Mouse (Mus musculus): ENCODE measurements around the gene Pbsn.
"Not testable (repeated sequence)": the region's sequence is repeated elsewhere in the genome, so short reads cannot be mapped to it uniquely, and the experiment has no call there.

Pbsn gene

DNA sequence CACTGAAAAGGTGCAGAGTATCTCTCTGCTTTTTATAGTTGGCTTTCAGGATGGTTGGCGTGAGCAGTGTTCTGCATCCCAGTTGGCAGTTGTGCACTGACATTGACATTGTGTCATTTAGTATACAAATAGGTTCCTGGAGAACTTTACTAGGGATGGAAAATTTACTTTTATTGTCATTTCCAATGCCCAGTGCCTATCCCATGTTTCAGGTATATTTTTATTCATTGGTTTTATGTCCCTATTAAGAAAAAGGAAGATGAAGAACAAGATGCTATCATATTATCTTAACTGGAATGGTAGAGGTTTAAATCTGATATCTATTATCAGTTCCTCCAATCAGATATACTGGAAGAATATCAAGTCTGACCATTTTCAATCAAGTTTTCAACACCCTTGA lies at the start of gene Pbsn:
Gene Pbsn, minus strand, starts transcription at position 101 of the 400 bp plus-strand sequence.
- DNase-seq (ENCODE audit: low spot score) = no peak

DNA sequence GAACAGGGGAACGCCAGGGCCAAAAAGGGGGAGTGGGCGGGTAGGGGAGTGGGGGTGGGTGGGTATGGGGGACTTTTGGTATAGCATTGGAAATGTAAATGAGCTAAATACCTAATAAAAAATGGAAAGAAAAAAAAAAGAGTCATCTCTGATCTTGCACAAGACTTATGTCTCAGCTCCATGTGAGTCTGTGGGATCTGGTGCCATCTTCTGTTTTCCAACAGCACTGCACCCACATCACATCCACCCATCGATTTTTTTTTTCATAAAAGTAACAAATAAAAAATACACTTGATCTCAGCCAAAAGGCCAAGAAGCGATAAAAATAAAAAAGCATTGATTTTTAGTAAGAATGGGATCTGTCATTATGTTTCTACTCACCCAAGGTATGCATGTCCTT lies 26.6 kb upstream of the Pbsn start:
- not testable (repeated sequence) for DNase-seq (ENCODE audit: low spot score)

GRCm38 (mm10) chrX:77864458-77864857 lies 11.0 kb upstream of the Pbsn start, which contains the start of gene Gm14744:
Gm14744 (plus strand) TSS chrX:77864758.
- not testable (repeated sequence) for DNase-seq (ENCODE audit: low spot score)

DNA sequence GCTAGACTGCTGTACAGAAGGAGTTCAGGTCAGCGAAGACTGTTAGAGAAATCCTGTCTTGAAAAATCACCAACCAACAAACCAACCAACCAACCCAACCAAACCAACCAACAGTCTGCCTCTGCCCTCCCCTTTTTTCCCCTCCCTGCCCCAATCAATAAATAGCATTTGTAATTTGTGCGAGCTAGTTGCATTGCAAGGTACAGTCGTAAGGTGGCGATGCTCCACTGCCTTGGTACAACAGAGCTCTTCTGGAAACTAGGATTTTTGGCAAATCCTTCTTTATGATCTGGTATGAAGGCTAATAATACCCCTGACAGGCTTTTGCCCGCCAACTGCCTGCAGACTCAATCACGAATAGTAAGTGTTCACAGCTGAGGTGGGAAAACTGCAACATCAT lies 41.4 kb downstream of the Pbsn start:
- DNase-seq (ENCODE audit: low spot score) = no peak

DNA sequence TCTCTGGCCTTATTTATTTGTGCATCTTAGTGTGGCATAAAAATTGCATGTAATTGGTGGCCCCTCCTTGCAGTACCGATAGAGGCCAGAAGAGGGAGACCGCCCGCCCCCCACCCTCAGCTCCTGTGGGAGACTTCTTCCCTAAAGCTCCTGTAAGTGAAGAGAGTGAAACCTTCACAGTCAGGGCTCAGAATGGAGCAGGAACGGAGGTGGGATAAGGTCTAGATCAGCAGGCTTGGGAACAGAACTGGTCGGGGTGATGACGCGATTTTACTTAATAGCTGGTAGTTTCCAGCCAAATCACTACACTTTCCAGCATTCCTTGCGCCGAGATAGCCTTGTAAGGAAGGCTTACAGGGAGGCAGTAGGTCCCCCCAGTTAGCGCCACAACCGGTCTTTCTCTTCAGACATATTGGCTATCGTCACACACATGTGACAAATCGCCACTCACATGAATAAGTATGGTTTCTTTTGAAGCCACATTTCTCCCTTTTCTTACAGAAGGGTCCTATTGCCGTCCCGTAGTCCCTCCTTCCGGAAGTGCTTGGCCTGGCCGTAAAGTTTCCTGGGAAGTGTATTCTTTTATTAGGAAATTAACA lies 42.7 kb downstream of the Pbsn start:
- peak; percentile 51 for DNase-seq (ENCODE audit: low spot score)

GRCm38 (mm10) chrX:77808602-77809001 lies 44.8 kb downstream of the Pbsn start:
- peak; percentile 14 for DNase-seq (ENCODE audit: low spot score)

DNA sequence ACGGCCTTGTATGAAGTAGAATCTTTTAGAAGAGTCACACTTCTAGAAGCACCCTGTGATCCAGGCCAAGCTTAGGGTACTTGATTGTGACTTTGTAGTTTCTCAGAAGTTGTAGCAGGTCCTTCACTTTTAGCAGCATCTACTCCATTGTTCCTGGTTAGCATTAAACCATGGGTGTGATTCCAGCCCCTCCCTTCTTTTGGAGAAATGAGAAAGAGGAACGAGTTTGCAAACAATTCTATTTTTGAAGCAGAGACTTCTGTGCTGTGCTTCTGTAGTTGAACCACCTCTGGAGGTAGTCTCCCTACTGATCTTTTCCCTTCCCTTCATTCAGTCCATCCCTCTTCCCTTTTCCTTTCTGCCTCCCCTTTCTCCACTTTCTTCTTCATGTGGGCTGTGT lies 51.1 kb downstream of the Pbsn start:
- DNase-seq (ENCODE audit: low spot score) = no peak

DNA sequence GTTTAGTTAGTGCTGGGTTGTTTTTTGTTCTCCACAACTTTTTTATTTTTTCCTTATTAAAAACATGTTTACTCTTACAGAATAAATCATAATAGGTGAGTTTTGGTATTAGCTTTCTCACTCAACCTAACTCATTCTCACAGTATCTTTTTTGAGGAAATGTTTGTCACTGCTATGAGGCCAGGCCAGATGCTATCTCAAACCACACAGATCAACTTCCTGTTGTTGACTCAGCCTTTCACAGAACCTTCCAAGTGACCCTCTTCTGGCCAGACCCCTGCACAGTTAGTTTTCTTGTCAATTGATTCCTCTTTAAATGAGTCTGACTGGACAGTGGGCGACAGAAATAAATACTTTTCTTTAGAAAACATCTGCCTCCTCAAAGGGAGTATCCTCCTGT lies 51.9 kb downstream of the Pbsn start:
- no peak for DNase-seq (ENCODE audit: low spot score)

- DNase-seq (ENCODE audit: low spot score) = no peak
Measured at GRCm38 (mm10) chrX:77799554-77799953, 53.9 kb downstream of the Pbsn start.

GRCm38 (mm10) chrX:77797801-77798200 lies 55.6 kb downstream of the Pbsn start:
- no peak for DNase-seq (ENCODE audit: low spot score)

DNA sequence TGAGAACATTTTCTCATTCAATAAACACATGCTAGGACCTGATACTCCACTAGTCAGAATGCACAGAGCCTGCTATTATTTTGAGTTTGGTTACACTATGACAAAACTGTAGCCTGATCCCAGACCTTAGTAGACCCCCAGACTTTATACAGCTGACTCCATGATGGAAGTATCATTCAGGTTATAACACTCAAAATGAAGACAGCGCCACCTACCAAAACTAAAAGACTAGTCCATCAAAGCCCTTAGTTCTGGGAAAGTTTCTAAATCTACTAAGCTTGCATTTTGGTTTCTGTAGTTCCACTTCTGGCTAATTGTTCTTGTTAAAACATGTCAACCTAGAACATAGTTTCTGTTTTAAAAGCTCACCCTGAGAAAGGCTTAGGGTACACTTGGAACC lies 56.5 kb downstream of the Pbsn start:
- no peak for DNase-seq (ENCODE audit: low spot score)

DNA sequence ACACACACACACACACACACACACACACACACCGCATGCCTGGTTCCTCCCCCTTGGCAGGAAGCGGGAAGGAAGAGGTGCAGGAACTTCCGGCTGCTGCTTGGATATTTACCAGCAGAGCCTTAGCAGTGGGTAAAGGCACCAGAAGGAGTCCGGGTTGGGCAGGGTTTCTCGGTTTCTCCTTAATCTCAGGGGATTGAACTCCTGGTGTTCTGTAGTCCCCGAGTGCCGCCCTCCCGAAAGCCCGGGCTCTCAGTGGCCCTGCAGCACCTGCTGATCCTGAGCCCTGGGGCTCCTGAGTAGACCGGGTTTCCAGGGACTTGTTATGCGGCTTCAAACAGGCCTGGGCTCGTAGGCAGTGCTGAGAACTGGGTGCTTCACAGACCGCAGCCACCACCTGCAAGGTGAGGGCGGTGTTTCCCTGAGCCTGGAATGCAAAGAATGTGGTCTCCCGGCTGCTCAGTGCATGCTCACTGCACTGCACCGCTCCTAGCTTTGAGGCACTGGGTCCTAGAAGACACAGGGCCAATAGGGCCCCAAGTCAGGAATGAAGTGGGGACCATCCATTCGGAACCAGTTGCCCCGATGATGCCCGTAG lies 57.1 kb downstream of the Pbsn start, which contains the start of gene Prkx:
Gene Prkx, minus strand, starts transcription at position 41 of the 598 bp plus-strand sequence.
- peak; percentile 9 for DNase-seq (ENCODE audit: low spot score)

DNA sequence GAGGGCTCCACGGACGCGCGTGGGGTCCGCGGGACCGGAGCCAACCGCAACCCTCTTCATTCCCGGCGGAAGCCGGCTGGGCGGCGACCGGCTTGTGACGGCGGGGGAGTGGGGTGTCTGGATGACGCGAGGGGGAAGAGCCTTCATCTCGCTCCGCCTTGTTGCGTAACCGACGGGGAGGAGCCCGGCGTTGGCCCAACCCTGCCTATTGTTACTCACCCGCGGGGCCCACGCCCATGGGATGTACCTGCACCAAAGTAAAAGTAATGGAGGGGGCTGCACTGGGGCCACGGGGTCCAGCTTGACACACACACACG lies 57.6 kb downstream of the Pbsn start:
- DNase-seq (ENCODE audit: low spot score) = peak; percentile 74

DNA sequence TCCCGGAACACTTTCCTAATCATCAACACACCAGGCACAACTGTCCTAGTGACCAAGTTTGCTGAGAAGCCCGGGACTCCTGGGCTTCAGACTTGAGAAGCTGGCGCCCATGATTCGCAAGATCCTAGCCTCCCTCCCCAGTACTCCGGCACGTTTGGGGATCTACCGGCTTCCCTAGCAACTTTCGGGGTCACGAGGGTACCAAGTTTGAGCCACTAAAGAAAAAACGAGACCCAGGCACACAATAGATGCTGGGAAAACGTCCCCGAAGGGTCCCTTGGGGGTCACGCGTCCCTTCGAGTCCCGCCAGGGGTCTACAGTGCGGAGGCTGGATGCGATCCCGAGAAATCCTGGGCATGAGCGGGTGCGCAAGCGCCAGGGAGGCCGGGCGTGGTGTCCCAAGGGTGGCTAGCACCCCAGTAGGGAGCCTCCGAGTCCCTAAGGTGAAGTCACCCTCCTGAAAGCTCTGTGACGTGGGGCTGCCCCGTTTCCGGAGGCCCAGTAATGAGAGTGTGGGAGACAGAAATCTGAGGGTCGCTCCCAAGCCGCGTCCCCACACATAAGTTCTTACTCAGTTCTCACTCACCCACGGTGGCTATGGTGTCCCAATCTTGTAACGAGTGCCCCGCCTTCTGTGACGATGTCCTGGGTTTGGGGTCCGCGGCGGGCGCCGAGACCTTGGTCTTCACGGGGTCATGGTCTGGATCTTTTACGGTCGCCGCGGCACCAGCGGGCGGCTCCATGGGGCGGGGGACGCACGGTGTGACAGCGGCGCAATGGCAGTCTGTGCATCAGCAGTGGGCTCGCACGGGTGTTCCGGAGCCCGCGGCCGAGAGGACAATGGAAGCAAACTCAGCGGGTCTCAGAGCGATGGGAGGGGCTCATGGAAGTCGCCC lies 58.2 kb downstream of the Pbsn start:
- no peak for DNase-seq (ENCODE audit: low spot score)

DNA sequence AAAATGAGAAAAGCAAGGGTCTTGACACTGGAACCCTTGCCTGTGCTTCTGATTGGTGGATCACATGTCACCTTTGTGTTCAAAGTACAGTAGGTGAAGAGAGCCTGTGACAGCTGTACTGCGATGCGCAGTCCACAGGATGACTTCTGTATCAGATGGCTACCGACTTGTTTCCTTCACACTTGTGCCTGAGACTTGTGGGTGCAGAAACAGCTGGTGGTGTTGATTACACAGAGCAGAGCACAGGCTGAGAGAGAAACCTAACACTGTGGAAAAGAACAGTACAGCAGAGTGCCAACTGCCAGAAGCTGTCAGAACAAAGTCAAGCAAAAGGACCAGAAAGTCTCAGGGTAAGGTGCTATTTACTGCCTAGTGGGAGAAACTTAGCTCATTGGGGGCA lies 64.7 kb downstream of the Pbsn start:
- DNase-seq (ENCODE audit: low spot score) = no peak
